Mouse (Mus musculus) central nervous system, embryonic 11.5 days (tissue): ENCODE results near the gene Dnm2. TPM values are rescaled to one million over a fixed set of nuclear protein-coding genes. Genes with fewer than 3 reads are reported as not detected.

Experiments used
- polyA plus RNA-seq: library from polyadenylated mRNA; depleted of rRNA; stranded (reverse); fragments of >200 nt; gene quantifications from 2 replicates; pipeline ENCODE4 v1.2.3, GENCODE M21; 2012; rRNA removed

Dnm2 gene
- polyA plus RNA-seq: 50.9 and 59.2 TPM in 2 replicates

DNA sequence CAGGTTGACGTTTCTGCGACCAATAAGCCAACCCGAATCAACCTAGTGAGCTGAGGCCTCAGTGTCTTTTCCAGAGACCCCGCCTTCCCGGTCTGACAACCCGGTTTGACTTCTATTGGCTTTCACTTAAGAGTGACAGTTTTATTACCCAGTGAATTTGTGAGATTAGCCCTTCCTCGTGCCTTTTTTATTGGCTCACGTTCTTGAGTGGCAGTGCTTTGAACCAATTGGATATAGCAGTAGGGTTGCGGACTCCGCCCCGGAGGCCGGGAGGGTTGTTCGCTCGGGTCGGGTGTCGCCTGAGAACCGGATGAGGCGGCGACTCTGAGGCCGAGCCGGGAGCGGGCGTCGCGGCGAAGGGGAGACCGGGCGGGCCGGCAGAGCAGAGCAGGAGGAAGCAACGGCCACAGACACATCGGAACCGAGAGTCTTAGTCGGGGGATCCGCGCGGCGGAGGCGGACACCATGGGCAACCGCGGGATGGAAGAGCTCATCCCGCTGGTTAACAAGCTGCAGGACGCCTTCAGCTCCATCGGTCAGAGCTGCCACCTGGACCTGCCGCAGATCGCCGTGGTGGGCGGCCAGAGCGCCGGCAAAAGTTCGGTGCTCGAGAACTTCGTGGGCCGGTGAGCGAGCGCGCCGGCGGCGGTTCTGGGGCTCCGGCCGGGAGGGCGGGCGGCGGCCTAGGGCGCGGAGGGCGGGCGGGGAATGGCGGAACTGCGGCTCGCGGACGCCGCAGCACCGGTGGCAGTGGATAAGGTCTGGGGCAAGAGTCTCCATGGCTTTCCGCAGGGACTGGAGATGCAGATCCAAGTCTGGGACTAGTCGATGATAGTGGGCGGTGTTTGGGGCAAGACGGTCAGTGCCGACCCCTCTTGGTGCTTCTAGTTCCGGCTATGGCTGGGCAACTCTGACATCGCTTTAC, at the start of gene Dnm2:
TSS of gene Dnm2 (plus strand) at position 278 of the 925 bp plus-strand sequence.

DNA sequence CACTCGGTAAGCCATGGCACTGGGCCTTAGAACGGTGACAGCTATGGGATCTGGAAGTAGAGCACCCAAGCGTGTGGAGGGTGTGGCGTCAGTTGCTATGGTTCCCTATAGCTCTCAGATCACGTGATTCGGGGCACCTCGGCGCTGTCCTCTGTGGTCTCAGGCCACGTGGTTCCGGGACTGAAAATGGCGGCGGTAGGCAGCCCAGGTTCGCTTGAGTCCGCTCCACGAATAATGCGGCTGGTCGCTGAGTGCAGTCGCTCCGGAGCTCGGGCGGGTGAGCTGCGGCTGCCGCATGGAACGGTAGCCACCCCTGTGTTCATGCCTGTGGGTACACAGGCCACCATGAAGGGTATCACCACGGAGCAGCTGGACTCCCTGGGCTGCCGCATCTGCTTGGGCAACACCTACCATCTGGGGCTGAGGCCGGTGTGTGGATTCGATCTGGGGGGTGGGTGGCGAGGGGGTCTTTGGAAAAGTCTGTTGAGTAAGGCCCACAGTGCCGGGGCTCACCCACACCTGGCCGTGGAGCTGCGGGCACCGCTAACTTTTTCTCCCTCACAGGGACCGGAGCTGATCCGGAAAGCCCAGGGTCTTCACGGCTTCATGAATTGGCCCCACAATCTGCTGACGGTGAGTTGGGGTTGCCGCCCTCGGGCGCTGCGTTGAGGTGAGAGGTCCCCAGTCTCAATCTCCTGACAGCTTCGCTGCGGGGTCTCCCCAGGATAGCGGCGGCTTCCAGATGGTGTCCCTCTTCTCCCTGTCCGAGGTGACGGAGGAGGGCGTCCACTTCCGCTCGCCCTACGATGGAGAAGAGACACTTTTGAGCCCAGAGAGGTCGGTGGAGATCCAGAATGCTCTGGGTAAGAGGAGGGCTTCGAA, 12.8 kb upstream of the Dnm2 start, which contains the start of gene Qtrt1:
TSS of gene Qtrt1 (plus strand) at position 169 of the 882 bp plus-strand sequence.

DNA sequence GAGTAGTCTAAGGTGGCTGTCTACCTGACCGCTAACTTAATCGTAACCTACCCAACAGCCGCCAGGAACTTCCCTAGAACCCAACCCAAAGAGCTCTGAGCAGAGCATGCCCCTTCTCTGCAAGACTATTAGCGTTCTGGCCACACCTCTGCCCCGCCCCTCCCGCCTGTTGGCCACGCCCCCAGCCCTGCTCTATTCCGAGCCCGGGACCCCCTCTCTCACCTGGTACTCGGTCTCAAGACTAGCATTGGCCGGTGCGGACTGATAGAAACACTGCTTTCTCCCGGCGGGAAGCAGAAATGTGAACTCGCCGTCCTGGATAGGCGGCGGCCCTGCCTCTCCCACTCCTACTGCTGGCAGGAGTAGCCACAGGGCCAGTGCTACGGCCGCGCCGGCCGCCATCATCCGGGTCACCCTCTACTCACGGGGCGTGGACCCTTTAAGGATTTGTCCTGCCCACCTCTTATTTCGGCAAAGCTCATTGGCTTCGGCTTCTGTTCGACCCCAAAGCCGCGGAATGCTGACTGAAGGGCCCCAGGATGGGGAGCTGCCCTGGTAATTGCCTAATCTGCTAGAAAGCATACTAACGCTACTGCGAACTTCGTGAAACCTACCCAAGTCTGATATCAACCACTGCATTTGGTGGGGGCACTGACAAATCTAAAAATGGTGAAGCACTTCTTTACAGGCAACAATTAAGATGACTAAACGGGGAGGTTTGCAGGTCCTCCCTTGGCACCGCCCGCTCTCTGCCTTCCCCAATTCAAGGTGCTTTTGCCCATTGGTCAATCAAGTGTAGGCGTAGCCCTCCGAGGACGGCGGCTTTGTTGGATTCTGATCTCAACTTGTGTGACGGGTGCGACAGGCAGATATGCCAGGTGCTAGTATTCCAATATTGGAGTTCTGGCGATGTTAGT, 85.3 kb downstream of the Dnm2 start, which contains the start of gene Tmed1:
TSS of gene Tmed1 (minus strand) at position 481 of the 917 bp plus-strand sequence.

DNA sequence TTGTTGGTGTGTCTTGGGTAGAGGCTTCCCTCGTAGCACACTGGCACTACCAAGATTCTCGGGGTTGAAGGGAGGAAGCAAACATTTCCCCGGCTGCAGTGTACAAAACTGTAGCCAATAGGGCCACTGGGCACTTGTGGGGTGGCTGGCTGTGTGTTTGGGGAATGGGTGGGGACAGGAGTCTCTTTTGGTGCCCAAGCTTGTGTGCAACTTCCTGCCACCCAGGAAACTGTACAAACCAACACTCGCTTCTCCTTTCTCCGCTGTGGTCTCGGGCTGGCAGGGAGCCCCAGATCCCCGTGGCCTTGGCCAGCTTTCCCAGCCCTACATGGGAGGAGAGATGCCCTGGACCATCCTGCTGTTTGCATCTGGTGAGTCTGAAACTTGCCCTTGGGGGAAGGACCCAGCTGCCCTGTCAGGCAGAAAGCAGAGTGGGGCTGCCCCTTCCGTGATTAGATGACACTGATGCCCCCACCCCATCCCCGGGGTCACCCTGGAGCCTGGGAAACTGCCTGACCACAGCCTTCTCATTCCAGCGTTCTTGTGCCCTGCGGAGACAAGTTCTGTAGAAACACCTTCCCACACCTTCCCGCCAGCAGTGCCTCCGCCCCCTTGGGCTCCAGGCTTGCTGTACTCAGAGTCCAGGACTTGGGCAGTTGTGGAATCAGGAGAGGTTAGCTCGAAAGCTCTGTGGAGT, 101.4 kb downstream of the Dnm2 start, which contains the start of gene AB124611:
TSS of gene AB124611 (plus strand) at position 240 of the 697 bp plus-strand sequence.

DNA sequence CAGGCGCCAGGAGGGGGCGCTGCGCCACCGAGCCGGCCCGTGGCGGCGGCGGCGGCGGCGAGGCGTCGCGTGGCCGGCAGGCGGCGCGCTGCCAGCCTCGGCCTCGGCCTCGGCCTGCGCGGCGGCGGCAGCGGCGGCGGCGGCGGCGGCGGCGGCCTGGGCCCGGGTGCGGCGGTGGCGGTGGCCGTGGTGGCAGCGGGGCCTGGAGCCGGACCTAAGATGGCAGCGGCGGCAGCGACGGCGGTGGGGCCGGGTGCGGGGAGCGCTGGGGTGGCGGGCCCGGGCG, 122.0 kb downstream of the Dnm2 start, which contains the start of gene Carm1:
TSS of gene Carm1 (plus strand) at position 106 of the 286 bp plus-strand sequence.

Other genes with a start within 250 kb of the Dnm2 start
- 23.3 and 33.5 TPM in 2 replicates for gene Keap1, start 185.5 kb upstream of the Dnm2 start, polyA plus RNA-seq
- gene S1pr5, start 176.5 kb upstream of the Dnm2 start, polyA plus RNA-seq: 0.13 and 0.47 TPM in 2 replicates
- gene Atg4d, start 159.6 kb upstream of the Dnm2 start, polyA plus RNA-seq: 27.7 and 29.9 TPM in 2 replicates
- gene Kri1, start 136.9 kb upstream of the Dnm2 start, polyA plus RNA-seq: 45.0 and 53.8 TPM in 2 replicates
- gene Cdkn2d, start 133.5 kb upstream of the Dnm2 start, polyA plus RNA-seq: 41.8 and 73.1 TPM in 2 replicates
- gene Ap1m2, start 112.6 kb upstream of the Dnm2 start, polyA plus RNA-seq: 1.7 and 3.2 TPM in 2 replicates
- 50.7 and 79.8 TPM in 2 replicates for gene Slc44a2, start 104.2 kb upstream of the Dnm2 start, polyA plus RNA-seq
- gene Ilf3, start 57.0 kb upstream of the Dnm2 start, polyA plus RNA-seq: 196 and 241 TPM in 2 replicates
- gene Qtrt1, start 13.1 kb upstream of the Dnm2 start, polyA plus RNA-seq: 74.3 and 76.9 TPM in 2 replicates
- gene Tmed1, start 85.3 kb downstream of the Dnm2 start, polyA plus RNA-seq: 56.2 and 62.2 TPM in 2 replicates
- gene AB124611, start 101.3 kb downstream of the Dnm2 start, polyA plus RNA-seq: 0.70 and 0.75 TPM in 2 replicates
- 60.6 and 128 TPM in 2 replicates for gene Carm1, start 122.0 kb downstream of the Dnm2 start, polyA plus RNA-seq
- 43.3 and 43.5 TPM in 2 replicates for gene Timm29, start 167.8 kb downstream of the Dnm2 start, polyA plus RNA-seq
- gene Yipf2, start 167.9 kb downstream of the Dnm2 start, polyA plus RNA-seq: 8.9 and 14.4 TPM in 2 replicates
- gene Smarca4, start 191.3 kb downstream of the Dnm2 start, polyA plus RNA-seq: 153 and 166 TPM in 2 replicates